Mouse (Mus musculus) telencephalon, adult 2 months (tissue): ENCODE data around the gene Adsl.
"Not testable (repeated sequence)": the region's sequence is repeated elsewhere in the genome, so short reads cannot be mapped to it uniquely, and the experiment has no call there.

Source experiments
- DNase-seq: peaks from one replicate; pipeline ENCODE4 v3.0.0-alpha.2; 2011; ENCODE audit warnings: low read depth, low spot score

The Adsl gene

DNA sequence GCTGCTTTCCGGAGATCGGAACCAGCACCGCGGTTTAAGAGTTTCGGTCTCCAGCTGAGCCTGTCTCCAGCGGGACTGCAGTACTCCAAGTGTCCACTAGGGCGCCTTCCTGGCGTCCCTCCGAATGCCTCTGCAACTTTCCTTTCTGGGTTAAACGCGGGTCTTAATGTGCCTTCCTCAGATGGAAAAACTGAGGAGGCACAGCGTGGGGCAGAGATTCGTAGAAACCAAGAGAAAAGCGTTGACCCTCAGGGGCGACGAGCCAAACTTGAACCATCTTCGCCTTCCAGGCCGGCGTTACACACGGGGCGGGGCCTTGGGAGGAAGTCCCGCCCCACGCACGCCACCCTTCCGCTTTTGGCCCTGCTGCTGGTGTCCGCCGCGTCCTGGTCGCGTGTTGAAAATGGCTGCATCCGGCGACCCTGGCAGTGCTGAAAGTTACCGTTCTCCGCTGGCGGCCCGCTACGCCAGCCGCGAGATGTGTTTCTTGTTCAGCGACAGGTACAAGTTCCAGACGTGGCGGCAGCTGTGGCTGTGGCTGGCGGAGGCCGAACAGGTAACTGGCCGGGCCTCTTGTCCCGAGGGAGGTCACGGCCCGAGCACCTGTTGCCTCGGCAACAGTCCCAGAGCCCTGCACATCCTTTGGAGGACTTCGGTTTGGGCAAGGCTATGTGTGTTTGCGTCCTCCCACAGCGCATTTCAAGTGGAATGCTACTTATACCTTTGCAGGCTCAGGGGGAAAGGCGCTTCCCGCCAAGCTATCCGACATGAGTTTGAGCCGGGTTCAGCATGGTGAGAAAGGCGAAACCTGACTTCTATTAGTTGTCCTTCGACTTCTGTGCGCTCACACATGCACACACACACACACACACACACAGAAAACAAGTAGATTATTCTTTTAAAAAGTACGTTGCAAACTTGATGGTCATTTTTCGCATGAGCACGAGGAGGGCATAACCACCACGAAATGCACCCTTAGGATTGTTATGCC, at the start of gene Adsl:
TSS of gene Adsl (plus strand) at position 346 of the 991 bp plus-strand sequence.
- DNase-seq = peak; percentile 89

DNA sequence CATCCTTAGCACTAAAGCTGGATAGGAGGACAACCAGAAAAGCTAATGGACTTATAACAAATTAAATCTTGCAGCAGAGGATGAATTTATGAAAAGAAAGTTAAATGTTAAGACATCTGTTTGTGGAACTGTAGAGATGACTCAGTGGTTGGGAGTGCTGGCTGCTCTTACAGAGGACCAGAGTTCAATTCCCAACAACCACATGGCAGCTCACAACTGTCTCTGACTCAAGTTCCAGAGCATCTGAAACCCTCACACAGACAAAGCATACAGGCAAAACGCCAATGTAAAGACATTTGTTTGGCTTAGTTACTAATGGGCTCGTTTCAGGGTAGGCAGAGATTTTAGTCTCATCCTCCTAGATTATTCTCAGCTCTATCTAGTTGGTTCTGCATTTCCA, 48.5 kb upstream of the Adsl start:
- DNase-seq = no peak

DNA sequence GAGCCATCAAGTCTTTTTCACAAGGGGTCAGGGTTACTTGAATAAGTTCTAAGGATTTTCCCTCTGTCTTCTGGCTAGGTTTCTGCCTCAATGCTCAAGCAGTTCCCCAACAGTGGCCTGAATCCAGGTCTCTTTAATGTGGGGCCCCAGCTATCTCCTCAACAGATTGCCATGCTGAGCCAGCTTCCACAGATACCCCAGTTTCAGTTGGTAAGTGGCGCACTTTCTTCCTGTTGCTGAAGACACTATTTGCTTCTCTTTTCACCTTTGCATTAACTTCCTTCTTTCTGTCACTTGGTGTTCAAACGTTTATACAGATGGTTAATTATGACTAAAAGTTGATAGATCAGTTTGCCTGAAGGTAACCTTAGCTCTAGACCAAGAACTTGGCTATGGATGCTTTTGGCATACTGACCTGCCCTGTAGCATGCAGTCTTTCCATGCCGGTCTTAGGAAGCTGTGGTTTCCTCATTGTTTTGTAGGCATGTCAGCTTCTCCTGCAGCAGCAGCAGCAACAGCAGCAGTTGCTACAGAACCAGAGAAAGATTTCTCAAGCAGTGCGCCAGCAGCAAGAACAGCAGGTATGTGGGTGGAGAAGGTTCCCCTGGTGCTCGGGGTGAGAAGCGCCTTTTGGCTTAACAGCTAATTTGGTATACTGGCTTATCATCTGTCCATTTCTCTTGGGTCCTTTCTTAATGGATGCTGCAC, 46.3 kb upstream of the Adsl start:
- peak; percentile 38 for DNase-seq

DNA sequence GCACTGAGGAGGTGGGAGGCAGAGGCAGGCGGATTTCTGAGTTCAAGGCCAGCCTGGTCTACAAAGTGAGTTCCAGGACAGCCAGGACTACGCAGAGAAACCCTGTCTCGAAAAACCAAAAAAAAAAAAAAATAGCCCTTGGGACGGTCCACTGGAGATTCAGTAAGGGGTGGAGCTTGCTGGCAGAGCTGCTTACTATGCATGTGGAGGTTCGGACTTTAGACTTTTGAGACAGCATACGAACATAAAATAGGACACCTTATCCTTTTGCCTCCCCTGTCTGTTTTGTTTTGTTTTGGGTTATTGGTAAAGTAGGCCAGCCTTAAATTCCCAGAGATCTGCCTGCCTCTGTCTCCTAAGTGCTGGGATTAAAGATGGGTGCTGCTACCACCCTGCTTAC, 43.5 kb upstream of the Adsl start:
- not testable (repeated sequence) for DNase-seq

DNA sequence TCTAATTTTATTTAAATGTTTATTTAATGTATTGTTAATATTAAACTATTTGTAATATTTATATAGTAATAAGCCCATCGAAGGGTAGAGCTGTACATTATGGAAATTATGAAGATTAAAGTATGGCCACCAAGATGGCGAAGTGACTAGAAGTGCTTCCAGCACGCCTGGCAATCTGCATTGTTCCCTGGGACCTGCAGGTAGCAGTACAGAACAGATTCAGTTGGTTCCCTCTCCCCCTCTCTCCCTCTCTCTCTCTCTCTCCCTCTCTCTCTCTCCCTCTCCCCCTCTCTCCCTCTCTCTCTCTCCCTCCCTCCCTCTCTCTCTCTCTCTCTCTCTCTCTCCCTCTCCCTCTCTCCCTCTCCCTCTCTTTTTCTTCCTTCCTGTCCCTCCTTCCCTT, 38.1 kb upstream of the Adsl start:
- DNase-seq = no peak

DNA sequence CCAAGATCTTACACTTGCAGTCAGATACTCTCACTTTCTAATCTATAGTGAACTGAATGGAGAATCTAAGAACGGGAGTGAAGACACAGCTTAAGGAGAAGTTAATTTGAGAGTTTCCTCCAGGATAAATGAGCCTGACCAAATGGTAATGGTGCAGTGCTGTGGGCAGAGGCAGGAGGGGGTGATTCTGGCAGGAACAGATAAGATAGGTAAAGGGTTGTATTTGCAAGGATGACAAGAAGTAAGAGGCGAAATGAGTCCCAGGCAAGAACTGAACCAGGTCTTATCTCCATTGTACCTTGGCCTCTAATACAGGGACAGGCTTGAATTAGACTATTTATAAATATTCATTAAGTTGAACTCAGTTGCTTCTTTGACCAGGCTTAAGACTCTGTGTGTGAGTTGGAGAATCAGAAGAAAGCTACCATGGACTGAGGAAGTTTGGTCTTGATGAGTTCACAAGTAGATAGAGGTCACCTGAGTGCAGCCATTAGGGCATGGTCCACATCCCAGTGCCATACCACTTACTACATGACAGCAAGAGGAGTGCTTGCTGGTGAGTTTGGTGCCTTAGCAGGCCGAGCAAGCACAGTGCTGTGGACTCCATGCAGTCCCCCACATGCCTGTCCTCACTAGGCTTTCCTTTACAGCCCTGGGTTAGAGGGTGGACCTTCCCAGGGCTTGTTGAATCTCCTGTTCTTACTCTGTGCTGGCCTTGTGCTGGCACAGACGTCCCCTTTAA, 37.3 kb upstream of the Adsl start:
- DNase-seq = no peak

DNA sequence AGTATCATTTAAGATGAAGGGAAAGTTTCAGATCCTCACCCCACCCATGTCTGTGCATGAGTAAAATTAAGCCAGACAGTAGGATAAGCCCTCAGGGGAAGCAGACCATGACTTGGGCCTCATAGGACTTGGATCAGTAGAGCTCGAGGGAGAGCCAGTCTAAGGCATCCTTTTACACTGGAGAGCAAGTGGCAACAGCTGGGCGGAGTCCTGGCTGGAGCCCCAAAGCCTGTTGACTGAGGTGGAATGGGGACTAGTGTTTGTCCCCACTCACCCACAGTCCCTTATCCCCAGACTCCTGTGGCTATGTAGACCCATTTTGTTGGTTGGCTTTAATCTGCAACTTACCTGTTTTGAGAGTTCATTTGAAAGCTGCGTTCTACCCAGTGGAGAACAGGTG, 36.1 kb upstream of the Adsl start:
- DNase-seq = no peak

DNA sequence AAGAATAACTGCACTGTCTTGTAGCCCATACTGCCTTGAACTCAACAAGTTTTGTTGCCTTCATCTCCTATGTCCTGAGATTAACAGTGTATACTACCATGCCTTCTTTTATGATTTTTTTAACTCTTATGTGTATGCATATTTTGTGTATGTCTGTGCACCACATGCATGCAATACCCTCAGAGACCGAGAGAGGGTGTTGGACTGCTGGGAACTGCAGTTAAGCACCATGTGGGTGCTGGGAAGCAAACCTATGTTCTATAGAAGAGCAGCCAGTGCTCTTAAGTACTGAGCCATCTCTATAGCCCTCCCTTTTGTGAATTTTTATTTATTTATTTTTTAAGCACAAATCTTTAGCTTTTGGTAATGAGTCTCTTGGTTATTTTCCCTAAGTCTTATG, 34.5 kb upstream of the Adsl start:
- DNase-seq = no peak

DNA sequence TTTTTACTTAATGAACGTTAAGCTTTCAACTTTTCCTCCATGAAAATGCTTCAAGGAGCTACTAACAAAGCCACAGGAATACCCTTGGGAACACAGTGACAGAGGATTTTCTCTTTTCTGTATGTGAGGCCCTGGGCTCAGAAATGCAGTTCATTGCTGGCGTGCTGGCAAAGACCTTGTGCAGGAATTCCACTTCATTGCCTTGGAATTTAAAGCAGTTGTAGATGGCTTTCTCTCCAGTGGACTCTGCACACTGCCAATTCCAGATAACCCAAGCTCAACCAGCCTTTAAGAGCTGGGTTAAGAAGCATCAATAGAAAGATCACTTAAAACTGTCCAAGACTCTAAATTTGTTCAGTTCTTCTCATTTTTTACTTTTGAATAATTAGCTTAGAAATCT, 32.4 kb upstream of the Adsl start:
- DNase-seq = no peak

DNA sequence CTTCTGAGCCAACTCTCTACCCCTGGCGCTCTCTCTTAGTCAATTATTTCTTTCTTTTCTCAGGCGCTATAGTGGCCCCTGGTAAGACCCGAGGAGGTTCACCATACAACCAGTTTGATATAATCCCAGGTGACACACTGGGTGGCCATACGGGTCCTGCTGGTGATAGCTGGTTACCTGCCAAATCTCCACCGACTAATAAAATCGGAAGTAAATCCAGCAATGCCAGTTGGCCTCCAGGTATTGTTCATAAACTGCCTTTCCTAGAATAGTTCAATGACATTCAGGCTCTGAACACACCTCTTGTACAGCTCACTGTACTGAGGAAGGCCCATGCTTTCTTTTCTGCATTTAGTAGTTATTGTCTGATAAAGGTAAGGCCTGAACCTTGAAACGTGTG, 31.7 kb upstream of the Adsl start:
- no peak for DNase-seq

DNA sequence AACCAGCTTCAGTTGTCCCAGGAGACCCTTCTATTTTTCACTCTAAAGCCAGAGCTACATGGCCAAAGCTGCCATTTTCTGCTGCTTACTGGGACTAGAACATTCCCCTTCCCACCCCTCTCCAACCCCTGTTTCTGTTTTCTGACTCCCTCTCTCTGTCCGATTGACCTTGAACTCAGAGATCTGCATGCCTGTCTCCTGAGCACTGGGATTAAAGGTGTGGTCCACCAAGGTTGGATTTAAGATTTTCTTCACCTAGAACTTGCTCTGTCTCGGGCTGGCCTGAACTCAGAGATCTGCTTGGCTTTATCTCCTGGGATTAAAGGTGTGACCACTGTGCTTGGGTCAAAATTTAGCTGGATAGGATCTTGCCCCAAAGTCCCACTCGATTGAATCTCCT, 27.9 kb upstream of the Adsl start:
- no peak for DNase-seq

DNA sequence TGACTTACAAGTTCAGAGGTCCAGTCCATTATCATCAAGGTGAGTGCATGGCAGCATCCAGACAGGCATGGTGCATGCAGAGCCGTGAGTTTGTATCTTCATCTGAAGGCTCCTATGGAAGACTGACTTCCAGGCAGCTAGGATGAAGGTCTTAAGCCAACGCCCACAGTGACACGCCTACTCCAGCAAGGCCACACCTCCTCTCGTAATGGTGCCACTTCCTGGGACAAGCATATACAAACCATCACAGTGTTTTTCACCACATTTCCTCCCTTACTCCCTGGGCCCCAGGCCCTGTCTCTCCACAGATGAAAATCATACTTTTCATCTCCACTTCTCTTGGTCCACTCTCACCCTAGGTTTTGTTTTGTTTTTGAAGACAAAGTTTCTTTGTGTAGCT, 26.5 kb upstream of the Adsl start:
- DNase-seq = no peak

DNA sequence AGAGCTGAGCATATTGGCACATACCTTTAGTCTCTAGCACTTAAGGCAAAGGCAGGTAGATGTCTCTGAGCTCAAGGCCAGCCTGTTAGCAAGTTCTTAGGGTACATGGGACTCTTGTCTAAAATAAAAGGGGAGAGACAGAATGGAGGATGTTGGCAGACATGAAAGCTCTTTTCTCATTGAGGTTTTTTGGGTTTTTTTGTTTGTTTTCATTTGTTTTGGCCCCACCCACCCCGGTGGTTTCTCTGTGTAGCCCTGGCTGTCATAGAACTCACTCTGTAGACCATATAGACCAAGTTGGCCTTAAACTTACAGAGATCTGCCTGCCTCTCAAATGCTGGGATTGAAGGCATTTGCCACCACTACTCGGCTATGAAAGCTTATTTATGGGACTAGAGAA, 24.1 kb upstream of the Adsl start:
- DNase-seq = no peak

DNA sequence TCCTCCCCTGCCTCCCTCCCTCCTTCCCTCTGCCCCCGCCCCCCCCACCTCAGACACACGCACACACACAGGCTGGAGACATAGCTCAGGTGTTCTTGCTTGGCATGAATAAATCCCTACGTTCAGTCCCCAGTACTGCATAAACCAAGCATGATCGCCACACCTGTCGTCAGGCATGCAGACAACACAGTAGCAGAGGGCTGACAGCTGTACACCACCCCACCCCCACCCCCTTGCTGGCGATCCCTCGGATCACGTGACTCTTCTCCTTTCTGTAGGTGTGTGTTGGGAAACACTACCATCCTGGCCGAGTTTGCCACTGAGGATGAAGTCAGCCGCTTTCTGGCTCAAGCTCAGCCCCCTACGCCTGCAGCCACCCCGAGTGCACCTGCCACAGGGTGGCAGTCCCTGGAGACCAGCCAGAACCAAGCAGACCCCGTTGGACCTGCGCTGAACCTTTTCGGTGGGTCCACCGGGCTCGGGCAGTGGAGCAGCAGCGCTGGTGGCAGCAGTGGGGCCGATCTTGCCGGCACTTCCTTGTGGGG, 19.4 kb upstream of the Adsl start:
- DNase-seq = no peak

DNA sequence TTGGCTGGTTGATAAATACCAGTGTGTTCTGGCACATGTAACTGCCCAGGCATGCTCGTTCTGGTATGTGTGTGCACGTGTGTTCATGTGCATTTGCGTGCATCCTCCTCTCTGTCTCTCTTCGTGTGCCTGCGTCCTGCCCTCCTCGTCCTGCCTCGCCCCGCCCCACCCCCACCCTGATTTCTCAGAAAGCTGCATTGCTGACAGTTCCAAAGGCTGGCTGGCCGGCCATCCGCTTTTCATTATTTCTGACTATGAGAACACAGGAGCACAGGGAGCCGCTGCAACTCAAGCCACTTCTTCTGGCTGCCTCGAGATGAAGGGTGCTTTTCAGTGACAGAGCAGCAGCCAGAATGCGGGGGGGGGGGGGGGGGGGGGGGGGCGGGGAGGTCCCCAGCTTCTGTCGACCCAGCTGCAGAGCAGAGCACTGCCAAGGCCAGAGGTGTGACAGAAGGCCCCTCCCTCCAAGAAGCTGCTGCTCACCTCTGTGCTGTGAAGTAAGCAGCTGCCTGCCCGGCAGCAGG, 18.2 kb upstream of the Adsl start:
- no peak for DNase-seq

DNA sequence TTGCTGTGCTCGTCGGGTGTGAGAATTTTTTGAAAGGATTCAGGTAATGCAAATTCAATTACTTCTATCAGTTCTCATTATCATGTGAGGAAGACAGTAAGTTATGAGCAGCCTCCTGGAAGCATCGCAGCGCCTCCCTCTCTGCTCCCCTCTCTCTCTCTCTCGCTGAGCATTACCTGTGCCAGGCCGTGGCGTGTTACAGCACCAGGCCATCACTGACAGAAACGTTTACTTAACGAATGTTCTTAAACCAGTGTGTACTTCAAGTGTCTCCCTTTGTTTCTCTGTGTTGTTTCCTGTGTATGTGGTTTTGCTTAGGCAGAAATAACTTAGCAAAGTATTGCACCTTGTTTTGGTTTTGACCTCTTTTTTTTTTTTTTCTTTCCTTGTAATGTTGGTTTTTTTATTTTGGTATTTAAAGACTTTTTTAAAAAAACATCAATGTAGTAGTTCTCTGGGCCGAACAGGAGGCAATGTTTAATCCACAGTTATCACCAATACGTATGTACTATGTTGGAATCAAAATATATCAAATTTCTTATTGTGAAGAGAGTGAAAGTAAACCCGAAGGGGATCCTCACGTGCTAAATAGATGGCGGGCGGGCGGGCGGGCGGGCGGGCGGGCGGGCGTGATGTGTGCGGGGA, 17.5 kb upstream of the Adsl start:
- DNase-seq = not testable (repeated sequence)

DNA sequence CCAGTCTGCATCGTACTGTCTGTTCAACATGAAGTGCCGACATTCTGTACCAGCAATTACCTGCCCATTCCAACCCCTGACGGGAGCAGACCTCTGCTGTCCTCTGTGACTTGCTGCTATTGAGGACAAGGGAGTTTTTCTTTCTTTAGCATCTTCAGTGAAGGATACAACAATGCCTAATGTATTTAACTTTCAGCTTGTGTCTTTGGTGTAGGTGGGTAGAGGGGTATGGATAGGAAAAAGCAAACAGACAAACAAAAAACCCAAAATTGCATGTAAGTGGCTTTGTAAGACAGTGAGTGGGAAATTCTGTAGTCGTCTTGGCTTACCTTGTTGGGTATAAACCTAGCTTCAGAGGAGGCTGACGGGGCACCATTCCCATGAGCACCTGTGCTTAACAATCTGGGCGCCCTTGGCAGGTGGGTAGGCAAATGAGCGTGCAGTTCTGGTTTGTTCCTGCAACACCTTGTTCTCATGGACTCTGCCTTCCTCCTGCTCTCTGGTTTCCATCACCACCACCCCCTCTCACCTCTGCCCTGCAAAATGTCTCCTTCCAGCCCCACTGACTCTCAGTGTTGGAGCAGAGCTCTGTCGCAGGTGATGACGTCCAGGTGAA, 16.8 kb upstream of the Adsl start:
- no peak for DNase-seq

DNA sequence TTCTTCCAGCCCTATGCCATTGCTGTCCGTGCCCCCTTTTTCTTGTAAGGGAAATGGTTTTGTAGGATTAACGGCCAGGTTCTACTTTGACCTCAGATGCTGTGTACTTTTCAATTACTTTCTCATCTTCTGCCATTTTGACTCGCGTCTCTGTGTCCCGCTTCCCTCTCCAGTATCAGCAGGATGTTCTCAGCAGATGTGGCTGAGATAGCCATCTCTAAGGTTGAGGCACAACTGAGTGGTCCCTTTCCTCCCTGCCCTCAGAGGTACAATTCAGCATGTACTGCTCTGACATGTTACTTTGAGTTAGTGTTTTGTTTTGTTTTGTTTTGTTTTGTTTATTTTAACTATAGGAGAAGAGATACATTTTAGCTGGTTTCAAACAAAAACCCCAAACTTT, 13.4 kb upstream of the Adsl start:
- DNase-seq = no peak

DNA sequence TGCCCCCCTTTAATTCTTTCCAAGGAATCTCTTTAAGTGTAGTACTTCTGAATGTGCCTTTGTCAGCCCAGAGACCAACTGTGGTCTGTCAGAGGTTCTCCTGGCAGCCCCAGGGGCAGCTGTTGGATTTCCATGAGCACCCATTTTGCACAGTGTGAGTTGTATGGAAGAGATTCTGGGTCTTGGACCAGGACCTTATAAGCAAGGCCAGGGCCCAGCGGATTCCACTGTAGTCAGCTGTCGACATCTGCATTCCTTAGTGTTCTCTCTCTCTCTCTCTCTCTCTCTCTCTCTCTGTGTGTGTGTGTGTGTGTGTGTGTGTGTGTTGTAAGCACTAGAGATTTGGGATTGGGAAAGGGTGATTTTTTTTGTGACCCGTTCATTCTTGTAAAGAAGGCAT, 11.6 kb upstream of the Adsl start:
- DNase-seq = no peak

DNA sequence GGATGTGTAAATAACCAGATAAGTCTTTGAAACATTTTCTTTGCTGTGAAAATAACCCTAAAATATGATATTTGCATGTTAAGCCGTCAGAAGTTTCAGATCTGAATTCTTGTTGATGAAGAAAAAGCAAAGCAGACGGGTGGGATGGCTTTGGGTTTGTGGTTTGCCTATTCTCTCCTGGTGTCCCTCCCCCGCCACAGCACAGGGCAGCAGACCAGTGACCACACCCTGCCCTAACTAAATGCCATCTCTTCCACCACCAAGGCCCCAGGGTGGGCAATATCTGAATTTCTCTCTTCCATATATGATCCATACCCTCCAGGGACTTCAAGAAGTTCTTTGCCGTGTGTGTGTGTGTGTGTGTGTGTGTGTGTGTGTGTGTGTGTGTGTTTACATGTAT, 9.7 kb upstream of the Adsl start:
- no peak for DNase-seq

DNA sequence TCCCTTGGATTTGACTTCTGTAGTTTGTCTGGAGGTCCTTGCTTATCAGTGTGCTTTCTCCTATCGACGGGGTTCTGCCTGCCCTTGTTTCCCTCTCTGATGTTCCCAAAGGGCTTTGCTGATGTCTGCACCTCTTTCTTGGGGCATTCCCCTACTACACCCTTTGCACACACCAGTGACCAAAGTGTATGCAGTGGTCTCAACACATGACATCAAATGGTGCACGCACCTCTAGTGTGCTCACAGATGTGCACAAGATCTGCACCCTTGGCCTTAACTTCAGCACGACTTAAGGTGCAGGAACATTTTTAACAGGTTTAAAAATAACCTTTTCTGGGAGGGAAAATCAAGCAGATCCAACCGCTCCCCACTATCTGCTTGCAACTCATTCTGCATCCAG, 8.9 kb upstream of the Adsl start:
- DNase-seq = no peak
